Mouse (Mus musculus): Measurements from ENCODE around the gene Rbm4b. TPM values are rescaled to one million over a fixed set of nuclear protein-coding genes. Genes with fewer than 3 reads are reported as not detected.

Gene Rbm4b
- polyA plus RNA-seq, 1 experiment from 2014 or later: 190 TPM

DNA sequence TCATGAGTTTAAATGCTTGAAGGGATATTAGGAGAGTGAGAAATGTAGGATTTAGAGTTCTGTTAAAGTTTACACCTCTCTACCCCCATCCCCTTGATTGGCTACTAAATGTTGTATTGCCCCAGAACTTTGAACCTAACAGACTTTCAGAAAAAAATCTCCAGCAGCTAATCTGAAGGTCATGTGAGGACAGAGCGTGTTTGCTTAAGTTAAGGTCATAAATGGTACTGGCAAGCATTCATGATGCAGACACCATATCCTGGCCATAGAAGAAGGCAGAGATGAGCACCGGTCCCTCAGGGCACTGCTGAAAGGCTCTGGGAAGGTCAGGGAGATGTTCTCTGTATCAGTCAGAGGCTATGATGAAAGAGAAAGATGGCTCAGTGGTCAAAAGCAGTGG, 39.0 kb upstream of the Rbm4b start:
- DNase-seq: no peak
- Histone ChIP-seq H3K27me3 (ENCODE audit: control insufficient read depth, insufficient read depth, low read length) (no peaks in the 10 kb centered on the region), H3K9me3 (ENCODE audit: control insufficient read depth, low read length) (no peaks in the 10 kb centered on the region), H3K4me3 (replicated peaks; ENCODE audit: low read depth, low read length) (no peak overlapping the region), H3K4me1 (ENCODE audit: control insufficient read depth, insufficient read depth, low read length) (peaks cover 19% of the 10 kb centered on the region), H3K27ac (replicated peaks; ENCODE audit: low read depth, low read length) (no peak overlapping the region), H3K4me2 (ENCODE audit: low read length) (no peak overlapping the region), H3K36me3 (ENCODE audit: control insufficient read depth, insufficient read depth, low read length) (peaks cover 40% of the 10 kb centered on the region), H3K9ac (replicated peaks; ENCODE audit: low read length) (no peak overlapping the region)
- over 99% methylated on average over 2 of the region's 2 CpGs for WGBS
- ATAC-seq (ENCODE audit: low FRiP score, low TSS enrichment): no peak

DNA sequence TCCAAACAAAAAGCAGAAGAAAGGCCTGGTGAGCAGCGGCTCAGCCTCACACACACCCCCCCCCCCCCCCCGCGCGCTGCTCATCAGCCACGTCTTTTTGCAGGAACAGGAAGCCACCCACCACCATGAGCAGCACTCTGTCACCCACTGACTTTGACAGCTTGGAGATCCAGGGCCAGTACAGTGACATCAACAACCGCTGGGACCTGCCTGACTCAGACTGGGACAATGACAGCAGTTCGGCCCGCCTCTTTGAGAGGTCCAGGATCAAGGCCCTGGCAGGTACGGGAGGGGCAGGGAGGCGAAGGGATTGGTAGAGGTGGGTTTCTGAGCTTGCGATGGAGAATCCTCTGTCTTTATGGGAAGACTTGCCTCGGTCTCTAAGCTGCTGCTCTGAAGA, 37.6 kb upstream of the Rbm4b start:
- Histone ChIP-seq H3K4me2 (ENCODE audit: low read length) (no peak overlapping the region), H3K9ac (replicated peaks; ENCODE audit: low read length) (no peak overlapping the region), H3K4me3 (replicated peaks; ENCODE audit: low read depth, low read length) (no peak overlapping the region), H3K27ac (replicated peaks; ENCODE audit: low read depth, low read length) (no peak overlapping the region), H3K4me1 (ENCODE audit: control insufficient read depth, insufficient read depth, low read length) (peaks cover 15% of the 10 kb centered on the region), H3K36me3 (ENCODE audit: control insufficient read depth, insufficient read depth, low read length) (peaks cover 45% of the 10 kb centered on the region), H3K27me3 (ENCODE audit: control insufficient read depth, insufficient read depth, low read length) (no peaks in the 10 kb centered on the region), H3K9me3 (ENCODE audit: control insufficient read depth, low read length) (no peaks in the 10 kb centered on the region)
- ATAC-seq (ENCODE audit: low FRiP score, low TSS enrichment) (no peak), DNase-seq (no peak)
- WGBS: 23% methylated on average over 12 of the region's 12 CpGs

DNA sequence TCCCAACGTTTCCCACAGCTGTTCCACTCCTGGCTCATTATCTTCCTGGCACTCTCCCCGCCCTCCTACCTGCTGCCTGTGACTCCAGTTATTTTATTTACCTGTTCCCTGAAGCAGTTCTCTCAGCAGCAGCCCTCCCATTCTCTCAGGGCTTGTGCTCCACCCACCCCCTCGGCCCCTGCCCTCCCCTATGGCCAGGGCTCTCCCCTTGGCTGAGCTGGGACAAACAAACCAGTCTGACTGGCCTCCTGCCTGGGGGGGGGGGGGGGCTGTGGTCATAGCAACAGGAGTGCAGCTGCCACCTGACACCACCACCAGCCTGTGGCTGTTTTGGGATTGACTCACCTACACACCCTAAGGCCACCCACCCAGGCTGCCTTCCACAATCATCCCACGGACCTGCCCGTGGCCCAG, 36.9 kb upstream of the Rbm4b start:
- H3K36me3 ChIP-seq (ENCODE audit: control insufficient read depth, insufficient read depth, low read length): peaks cover 51% of the 10 kb centered on the region
- no peak overlapping the region for H3K27ac ChIP-seq (replicated peaks; ENCODE audit: low read depth, low read length)
- 10% methylated on average over 5 of the region's 5 CpGs for WGBS
- no peaks in the 10 kb centered on the region for H3K9me3 ChIP-seq (ENCODE audit: control insufficient read depth, low read length)
- ATAC-seq (ENCODE audit: low FRiP score, low TSS enrichment): no peak
- no peak overlapping the region for H3K4me3 ChIP-seq (replicated peaks; ENCODE audit: low read depth, low read length)
- no peak for DNase-seq
- H3K9ac ChIP-seq (replicated peaks; ENCODE audit: low read length): no peak overlapping the region
- no peaks in the 10 kb centered on the region for H3K27me3 ChIP-seq (ENCODE audit: control insufficient read depth, insufficient read depth, low read length)
- H3K4me1 ChIP-seq (ENCODE audit: control insufficient read depth, insufficient read depth, low read length): peaks cover 8% of the 10 kb centered on the region
- H3K4me2 ChIP-seq (ENCODE audit: low read length): no peak overlapping the region

DNA sequence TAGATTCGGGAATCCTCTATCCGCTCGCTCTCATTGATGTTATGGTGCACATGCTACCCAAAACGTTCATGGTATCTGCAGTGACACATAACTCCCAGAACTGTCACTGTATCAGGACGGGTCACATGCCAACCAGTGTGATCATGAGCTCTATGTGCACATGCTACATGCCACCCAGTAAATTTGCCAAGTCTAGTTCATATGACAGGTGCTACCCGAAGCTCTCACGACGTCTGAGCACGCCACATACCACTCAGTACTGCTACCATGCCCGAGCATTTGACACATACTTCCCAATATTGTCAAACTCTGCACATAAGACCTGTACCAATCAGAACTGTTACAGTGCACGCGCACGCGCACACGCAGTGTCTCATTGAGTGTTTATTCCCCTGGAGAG, 36.2 kb upstream of the Rbm4b start:
- WGBS: 83% methylated on average over 15 of the region's 15 CpGs

DNA sequence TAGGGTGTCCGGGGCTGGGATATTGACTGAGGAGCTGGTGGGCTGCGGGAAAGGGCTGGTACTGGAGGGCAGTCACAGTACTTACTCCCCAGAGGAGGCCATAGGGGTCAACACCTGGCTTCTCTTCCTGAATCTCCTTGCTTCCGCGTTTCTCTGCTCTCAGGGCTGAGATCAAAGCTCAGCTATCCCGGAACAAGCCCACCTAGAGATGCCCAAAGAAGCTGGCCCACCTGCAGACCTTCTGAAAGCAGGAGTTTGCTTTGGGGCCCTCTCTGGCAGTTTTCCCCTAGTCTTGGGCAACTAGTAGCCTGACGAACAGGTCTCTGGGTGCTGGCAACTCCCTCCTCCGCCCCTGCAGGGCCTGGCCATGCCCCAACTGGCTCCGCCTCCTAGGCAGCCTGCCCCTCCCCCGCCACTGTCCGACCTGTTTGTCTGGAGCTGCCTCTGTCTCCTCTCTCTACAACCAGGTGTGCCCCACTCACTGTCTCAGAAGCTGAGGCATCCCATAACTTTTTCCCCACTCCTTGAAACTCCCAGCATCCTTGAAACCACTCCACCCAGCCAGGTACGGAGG, 35.5 kb upstream of the Rbm4b start:
- Histone ChIP-seq H3K36me3 (ENCODE audit: control insufficient read depth, insufficient read depth, low read length) (peaks cover 59% of the 10 kb centered on the region), H3K4me1 (ENCODE audit: control insufficient read depth, insufficient read depth, low read length) (no peaks in the 10 kb centered on the region), H3K9me3 (ENCODE audit: control insufficient read depth, low read length) (no peaks in the 10 kb centered on the region), H3K4me3 (replicated peaks; ENCODE audit: low read depth, low read length) (no peak overlapping the region), H3K27ac (replicated peaks; ENCODE audit: low read depth, low read length) (no peak overlapping the region), H3K9ac (replicated peaks; ENCODE audit: low read length) (no peak overlapping the region), H3K4me2 (ENCODE audit: low read length) (no peak overlapping the region), H3K27me3 (ENCODE audit: control insufficient read depth, insufficient read depth, low read length) (no peaks in the 10 kb centered on the region)
- DNase-seq: no peak
- WGBS: 24% methylated on average over 11 of the region's 11 CpGs
- no peak for ATAC-seq (ENCODE audit: low FRiP score, low TSS enrichment)

More for the DNA sequence above, 36.2 kb upstream of the Rbm4b start:
- Histone ChIP-seq H3K36me3 (ENCODE audit: control insufficient read depth, insufficient read depth, low read length) (peaks cover 57% of the 10 kb centered on the region), H3K4me2 (ENCODE audit: low read length) (no peak overlapping the region), H3K4me1 (ENCODE audit: control insufficient read depth, insufficient read depth, low read length) (peaks cover under 1% of the 10 kb centered on the region), H3K27ac (replicated peaks; ENCODE audit: low read depth, low read length) (no peak overlapping the region), H3K4me3 (replicated peaks; ENCODE audit: low read depth, low read length) (no peak overlapping the region), H3K27me3 (ENCODE audit: control insufficient read depth, insufficient read depth, low read length) (no peaks in the 10 kb centered on the region), H3K9ac (replicated peaks; ENCODE audit: low read length) (no peak overlapping the region), H3K9me3 (ENCODE audit: control insufficient read depth, low read length) (no peaks in the 10 kb centered on the region)
- DNase-seq (no peak), ATAC-seq (ENCODE audit: low FRiP score, low TSS enrichment) (no peak)

DNA sequence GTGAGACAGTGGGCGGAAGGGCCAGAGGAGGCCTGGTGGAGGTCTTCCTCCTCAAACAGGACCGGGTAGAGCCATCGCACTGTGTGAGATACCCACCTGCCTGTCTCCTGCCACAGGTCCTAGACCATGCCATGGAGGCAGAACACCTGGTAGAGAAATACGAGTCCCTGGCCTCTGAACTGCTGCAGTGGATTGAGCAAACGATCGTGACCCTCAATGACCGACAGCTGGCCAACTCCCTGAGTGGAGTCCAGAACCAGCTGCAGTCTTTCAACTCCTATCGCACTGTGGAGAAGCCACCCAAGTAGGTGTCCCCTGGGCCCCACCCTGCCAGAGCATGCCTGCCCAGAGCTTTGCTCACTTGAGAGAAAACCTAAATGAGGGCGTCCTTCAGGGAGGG, 27.1 kb upstream of the Rbm4b start:
- peaks cover 90% of the 10 kb centered on the region for H3K36me3 ChIP-seq (ENCODE audit: control insufficient read depth, insufficient read depth, low read length)
- 93% methylated on average over 9 of the region's 9 CpGs for WGBS
- DNase-seq: no peak
- no peaks in the 10 kb centered on the region for H3K27me3 ChIP-seq (ENCODE audit: control insufficient read depth, insufficient read depth, low read length)
- no peak overlapping the region for H3K9ac ChIP-seq (replicated peaks; ENCODE audit: low read length)
- H3K4me1 ChIP-seq (ENCODE audit: control insufficient read depth, insufficient read depth, low read length): no peaks in the 10 kb centered on the region
- no peak overlapping the region for H3K4me2 ChIP-seq (ENCODE audit: low read length)
- ATAC-seq (ENCODE audit: low FRiP score, low TSS enrichment): no peak
- no peaks in the 10 kb centered on the region for H3K9me3 ChIP-seq (ENCODE audit: control insufficient read depth, low read length)
- H3K27ac ChIP-seq (replicated peaks; ENCODE audit: low read depth, low read length): no peak overlapping the region
- H3K4me3 ChIP-seq (replicated peaks; ENCODE audit: low read depth, low read length): no peak overlapping the region

DNA sequence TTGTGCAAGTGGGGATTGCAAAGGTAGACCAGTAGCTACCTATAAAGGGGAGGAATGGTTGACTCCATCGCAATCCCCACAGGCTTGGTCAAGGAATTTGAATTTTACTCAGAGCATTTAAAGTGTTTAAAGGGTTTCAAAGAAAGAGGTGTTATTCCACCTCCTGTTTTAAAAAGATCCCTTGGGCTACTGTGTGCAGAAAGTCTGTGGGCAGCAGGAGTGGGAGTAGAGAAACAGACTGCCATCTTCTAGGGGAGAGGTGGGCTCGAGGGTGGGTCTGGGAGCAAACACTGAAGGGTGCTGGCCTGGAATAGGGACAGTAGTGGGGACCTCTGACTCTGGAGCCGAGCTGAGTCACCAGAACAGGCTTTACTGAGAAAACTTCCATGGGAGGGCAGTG, 23.2 kb upstream of the Rbm4b start:
- Histone ChIP-seq H3K9me3 (ENCODE audit: control insufficient read depth, low read length) (no peaks in the 10 kb centered on the region), H3K27me3 (ENCODE audit: control insufficient read depth, insufficient read depth, low read length) (no peaks in the 10 kb centered on the region), H3K4me2 (ENCODE audit: low read length) (no peak overlapping the region), H3K4me1 (ENCODE audit: control insufficient read depth, insufficient read depth, low read length) (no peaks in the 10 kb centered on the region), H3K36me3 (ENCODE audit: control insufficient read depth, insufficient read depth, low read length) (peaks cover 95% of the 10 kb centered on the region), H3K27ac (replicated peaks; ENCODE audit: low read depth, low read length) (no peak overlapping the region), H3K9ac (replicated peaks; ENCODE audit: low read length) (no peak overlapping the region), H3K4me3 (replicated peaks; ENCODE audit: low read depth, low read length) (no peak overlapping the region)
- 90% methylated on average over 3 of the region's 3 CpGs for WGBS
- ATAC-seq (ENCODE audit: low FRiP score, low TSS enrichment): no peak
- DNase-seq: no peak

DNA sequence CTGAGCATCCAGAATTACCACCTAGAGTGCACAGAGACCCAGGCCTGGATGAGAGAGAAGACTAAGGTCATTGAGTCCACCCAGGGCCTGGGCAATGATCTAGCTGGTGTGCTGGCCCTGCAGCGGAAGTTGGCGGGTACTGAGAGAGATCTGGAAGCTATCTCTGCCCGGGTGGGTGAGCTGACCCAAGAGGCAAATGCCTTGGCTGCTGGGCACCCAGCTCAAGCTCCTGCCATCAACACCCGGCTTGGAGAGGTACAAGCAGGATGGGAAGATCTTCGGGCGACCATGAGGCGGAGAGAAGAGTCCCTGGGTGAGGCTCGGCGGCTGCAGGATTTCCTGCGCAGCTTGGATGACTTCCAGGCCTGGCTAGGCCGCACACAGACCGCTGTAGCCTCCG, 18.4 kb upstream of the Rbm4b start:
- H3K9me3 ChIP-seq (ENCODE audit: control insufficient read depth, low read length): no peaks in the 10 kb centered on the region
- no peak overlapping the region for H3K9ac ChIP-seq (replicated peaks; ENCODE audit: low read length)
- H3K36me3 ChIP-seq (ENCODE audit: control insufficient read depth, insufficient read depth, low read length): peaks cover 98% of the 10 kb centered on the region
- H3K4me3 ChIP-seq (replicated peaks; ENCODE audit: low read depth, low read length): no peak overlapping the region
- ATAC-seq (ENCODE audit: low FRiP score, low TSS enrichment): no peak
- H3K27me3 ChIP-seq (ENCODE audit: control insufficient read depth, insufficient read depth, low read length): no peaks in the 10 kb centered on the region
- 90% methylated on average over 13 of the region's 13 CpGs for WGBS
- H3K27ac ChIP-seq (replicated peaks; ENCODE audit: low read depth, low read length): no peak overlapping the region
- DNase-seq: no peak
- H3K4me1 ChIP-seq (ENCODE audit: control insufficient read depth, insufficient read depth, low read length): no peaks in the 10 kb centered on the region
- H3K4me2 ChIP-seq (ENCODE audit: low read length): no peak overlapping the region

DNA sequence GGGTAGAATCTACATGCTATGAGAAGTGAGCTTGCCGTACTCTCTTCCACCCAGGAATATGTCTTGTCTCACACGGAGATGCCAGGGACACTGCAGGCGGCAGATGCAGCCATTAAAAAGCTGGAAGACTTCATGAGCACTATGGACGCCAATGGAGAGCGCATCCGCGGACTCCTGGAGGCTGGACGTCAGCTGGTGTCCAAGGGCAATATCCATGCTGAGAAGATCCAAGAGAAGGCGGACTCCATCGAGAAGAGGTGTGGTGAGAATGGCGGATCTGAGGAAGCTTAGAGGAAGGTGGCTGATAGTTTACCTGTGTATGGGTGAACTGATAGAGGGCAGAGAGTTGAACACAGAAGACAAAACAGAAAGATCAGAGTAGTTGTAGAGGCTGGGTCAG, 17.2 kb upstream of the Rbm4b start:
- H3K4me1 ChIP-seq (ENCODE audit: control insufficient read depth, insufficient read depth, low read length): no peaks in the 10 kb centered on the region
- peaks cover 94% of the 10 kb centered on the region for H3K36me3 ChIP-seq (ENCODE audit: control insufficient read depth, insufficient read depth, low read length)
- no peak overlapping the region for H3K4me3 ChIP-seq (replicated peaks; ENCODE audit: low read depth, low read length)
- no peaks in the 10 kb centered on the region for H3K9me3 ChIP-seq (ENCODE audit: control insufficient read depth, low read length)
- H3K4me2 ChIP-seq (ENCODE audit: low read length): no peak overlapping the region
- no peaks in the 10 kb centered on the region for H3K27me3 ChIP-seq (ENCODE audit: control insufficient read depth, insufficient read depth, low read length)
- no peak overlapping the region for H3K9ac ChIP-seq (replicated peaks; ENCODE audit: low read length)
- 90% methylated on average over 11 of the region's 11 CpGs for WGBS
- DNase-seq (no peak), ATAC-seq (ENCODE audit: low FRiP score, low TSS enrichment) (no peak)
- H3K27ac ChIP-seq (replicated peaks; ENCODE audit: low read depth, low read length): no peak overlapping the region

Measured in midbrain, embryonic 14.5 days (tissue).